Mouse (Mus musculus): ENCODE results near the gene Synj2.

The Synj2 gene

DNA sequence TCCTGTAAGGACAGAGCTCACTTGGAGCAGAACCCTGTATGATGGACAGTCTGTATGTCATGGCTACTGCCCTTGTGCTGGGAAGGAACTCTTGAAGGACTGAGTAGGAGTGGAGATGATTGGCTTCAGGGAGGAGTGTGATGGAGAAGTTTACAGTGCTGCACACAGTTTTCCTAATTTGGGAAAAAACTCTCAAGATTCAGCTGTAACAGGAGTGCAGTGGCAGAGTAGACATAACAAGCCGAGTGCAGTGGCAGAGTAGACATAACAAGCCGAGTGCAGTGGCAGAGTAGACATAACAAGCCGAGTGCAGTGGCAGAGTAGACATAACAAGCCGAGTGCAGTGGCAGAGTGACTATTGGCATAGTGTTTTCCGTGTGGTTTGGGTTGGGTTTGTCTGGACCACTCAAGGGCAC is 80.3 kb downstream of the Synj2 start:
- in situ Hi-C loops (cut with MboI, MseI) = loop anchor here in 1 of 2 experiments (5.0 kb wide), 1 partner anchor 224 kb away; no protein-coding TSS in a partner anchor

DNA sequence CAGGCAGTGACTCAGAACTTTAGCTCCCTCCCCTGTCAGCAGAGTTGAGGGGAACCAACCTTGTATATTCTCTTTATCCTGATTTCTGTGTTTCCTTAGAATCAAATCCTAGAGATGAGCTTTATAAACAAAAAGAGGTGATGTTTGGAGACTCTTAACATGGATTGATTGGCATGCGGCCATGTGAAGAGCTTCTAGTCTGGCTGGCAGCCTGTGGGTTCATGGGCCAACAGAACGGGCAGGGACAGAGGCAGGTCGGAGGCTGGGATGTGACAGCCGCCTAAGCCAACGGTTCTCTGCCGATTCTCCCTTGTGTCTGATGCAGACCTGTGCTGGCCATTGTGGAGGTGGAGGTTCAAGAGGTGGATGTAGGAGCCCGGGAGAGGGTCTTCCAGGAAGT is 84.8 kb downstream of the Synj2 start:
- in situ Hi-C loops (cut with MboI, MseI) = no loop called here

DNA sequence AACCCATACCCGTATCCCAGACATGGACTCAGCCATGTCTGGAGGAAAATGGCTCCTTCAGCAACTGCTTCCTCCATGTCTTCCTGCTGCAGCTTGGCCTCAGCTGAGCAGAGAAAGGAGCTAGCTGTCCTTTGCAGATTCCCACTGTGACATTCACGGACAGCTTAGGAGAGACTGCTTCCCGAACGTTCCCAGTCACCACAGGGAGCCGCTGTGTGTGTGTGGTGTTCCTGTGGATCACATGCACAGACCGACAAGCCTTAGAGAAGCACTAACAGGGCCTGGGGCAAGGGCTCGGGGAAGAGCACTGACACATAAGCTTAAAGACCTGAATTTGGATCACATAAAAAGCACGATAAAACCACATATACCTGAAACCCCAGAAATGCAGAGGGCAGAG is 94.6 kb downstream of the Synj2 start:
- in situ Hi-C loops (cut with MboI, MseI) = no loop called here

DNA sequence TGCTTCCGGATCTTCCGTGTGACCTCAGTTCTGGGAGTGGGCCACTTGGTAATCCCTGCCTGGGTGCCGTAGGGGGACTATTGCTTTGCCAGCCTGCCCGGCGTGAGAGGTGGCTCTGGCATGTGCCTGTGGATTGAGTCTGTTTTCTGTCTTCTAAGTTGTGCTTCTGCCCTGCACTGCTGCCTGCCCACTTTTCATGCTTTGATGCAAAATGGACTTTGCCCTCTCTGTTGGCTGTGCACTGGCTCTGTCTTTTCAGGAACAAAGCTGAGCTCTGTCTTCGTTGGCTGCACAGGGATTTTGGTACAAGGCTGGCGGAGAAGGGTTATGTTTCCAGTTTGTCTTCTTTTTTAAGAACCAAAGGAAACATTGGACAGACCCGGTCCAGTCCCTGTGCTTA is 95.4 kb downstream of the Synj2 start:
- in situ Hi-C loops (cut with MboI, MseI) = no loop called here

DNA sequence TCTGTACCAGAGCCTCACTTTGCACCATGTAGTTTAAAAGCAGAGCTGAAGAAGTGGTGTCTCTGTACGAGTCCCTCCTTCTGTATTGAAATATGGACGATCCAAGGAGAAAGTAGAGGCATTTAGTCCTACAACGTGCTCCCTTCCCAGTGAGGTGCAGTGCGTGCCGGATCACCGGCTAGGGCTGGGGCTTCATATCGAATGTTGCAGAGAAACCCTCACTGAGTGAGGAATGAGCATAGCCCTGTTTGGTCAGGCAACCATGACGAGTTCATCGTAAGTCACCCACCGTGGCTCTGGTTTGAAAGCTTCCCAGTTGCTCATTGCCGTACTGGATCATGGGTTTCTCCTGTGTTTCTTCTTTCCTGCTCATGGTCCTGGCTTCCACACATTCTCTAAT is 95.8 kb downstream of the Synj2 start:
- in situ Hi-C loops (cut with MboI, MseI) = no loop called here

DNA sequence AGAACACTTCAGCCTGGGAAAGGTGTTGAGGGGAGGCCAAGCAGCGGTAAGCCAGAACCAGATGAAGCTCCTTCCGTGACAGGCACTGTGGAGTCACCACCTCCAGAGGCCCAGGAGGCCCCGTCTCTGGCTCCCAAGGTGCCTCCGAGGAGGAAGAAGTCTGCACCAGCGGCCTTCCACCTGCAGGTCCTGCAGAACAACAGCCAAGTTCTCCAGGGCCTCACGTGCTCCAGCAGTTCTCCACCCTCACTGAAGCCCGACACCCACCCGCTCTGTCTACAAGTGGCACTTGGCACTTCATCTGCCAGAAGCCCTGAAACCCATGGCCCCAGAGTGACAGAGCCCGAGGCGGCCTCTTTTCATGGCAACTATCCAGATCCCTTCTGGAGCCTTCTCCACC is 96.4 kb downstream of the Synj2 start:
- in situ Hi-C loops (cut with MboI, MseI) = no loop called here

DNA sequence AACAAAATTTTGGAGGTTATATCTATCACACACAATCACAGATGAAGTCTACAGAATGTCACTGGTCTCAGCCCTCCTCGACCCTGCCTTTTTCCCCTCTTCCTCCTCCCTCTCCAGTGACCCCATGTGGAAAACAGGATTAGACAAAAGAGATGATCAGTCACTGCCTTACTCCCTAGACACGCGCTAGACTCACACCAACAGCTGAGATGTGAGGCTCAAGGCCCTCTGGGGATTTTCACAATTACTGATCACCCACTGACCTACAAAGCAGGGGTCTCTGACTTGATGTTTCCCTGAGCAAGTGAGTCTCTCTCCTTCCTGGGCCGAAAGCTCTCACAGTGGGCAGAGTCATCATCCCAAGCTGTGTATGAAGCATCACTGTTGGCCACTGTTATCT is 111.7 kb downstream of the Synj2 start:
- in situ Hi-C loops (cut with MboI, MseI) = no loop called here

DNA sequence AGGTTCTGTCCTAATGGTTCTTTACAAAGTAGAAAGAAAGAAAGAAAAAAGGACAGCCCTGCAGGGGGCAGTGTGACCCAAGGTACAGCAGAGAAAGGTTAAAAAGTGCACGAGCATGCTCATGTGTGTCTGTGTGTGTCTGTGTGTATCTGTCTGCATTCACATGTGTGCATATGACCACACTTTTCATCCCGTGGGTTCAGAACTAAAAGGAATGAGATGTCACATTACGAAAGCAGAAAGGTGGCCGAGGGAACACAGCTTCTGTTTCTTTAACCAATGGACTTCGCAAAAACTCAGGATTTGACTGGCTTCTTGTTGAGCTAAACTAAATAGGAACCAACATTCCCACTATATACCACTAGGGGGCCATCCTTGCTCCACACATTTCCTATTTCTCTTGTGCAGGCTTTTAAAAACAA is 113.9 kb downstream of the Synj2 start:
- in situ Hi-C loops (cut with MboI, MseI) = no loop called here

DNA sequence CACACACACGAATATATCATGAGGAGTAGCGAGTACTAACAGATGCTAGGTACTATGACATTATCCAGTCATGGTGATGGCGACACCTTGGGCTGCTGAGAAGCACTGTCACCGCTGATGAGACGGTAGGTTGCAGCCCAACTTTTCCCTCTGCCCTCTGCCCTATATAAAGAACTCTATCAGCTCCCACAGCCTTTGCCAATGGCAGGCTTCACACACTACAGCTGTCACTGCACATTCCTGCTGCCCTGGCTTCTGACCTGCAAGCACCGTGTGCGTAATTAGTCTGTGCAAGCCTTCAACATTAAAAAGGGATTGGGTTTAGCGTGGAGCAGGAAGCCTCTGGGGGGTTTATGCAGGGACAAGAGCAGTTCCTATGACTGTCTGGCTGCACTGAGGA is 121.7 kb downstream of the Synj2 start:
- in situ Hi-C loops (cut with MboI, MseI) = no loop called here

DNA sequence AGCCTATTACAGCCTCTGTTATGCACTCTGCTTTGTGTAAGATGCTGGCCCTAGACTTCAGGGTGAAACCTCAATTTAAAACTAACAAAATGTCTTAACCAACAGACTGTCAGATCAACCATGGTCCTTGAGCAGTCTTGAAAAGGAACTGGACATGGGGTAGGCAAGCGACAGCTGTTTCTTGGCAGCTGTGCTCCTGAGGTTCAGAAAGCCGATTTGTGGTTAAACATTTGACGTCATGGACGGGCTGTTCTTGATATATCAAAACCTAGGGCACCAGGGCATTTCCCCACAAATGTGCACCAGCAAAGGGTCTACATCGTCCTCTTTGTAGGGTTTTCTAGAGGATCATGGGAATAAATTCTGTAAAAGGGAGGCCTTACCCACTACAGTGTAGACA is 122.5 kb downstream of the Synj2 start:
- in situ Hi-C loops (cut with MboI, MseI) = no loop called here

DNA sequence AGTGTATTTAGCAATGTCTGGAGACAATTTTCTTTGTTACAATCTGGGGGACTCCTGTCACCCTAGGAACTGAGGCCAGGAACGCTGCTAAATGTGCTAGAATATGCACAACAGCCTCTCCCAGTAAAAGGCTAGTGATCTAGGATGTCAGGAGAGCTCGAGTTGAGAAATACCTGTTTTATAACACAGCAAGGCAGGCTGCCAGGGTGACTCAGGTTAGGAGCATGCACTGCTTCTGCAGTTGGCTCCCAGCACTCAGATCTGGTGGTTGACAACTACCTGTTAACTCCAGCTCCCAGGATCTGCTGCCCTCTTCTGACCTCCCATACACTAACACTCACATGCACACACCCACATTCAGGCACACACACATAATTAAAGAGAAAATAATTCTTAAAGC is 124.9 kb downstream of the Synj2 start:
- in situ Hi-C loops (cut with MboI, MseI) = no loop called here

DNA sequence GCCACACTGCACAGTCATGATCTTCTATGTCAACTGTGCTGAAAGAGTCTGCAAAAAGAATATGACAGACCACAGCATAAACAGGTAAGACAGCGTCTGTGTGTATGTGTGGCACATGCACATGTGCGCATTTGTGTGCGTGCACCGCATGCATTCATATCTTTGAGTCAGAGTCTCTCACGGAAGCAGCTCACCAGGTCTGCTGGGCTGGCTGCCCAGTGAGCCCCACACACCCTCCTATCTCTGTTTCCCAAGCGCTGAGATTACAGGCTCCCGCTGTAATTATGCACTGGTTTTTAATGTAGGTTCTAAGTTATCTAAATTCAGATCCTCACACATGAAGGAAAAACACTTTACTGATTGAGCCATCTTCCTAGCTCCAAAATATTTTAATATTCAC is 126.5 kb downstream of the Synj2 start:
- in situ Hi-C loops (cut with MboI, MseI) = no loop called here

DNA sequence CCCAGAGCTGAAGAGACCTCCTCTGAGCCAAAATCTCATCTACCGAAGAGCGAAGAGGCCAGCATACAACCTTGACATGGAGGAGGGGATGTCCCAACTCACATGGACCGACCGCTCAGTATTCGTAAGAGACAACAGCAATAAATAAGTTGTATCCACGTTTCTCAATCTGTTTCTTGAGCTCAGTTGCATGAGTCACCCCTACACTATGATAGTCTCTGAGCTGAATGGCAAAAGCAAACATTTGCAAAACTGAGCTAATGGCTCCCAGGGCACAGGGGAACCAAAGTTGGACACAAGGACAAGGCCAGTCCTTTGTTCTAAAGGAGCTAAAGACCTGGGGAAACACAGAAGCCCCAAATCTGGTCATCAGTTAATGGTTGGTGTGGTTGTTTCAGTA is 128.8 kb downstream of the Synj2 start:
- in situ Hi-C loops (cut with MboI, MseI) = no loop called here

DNA sequence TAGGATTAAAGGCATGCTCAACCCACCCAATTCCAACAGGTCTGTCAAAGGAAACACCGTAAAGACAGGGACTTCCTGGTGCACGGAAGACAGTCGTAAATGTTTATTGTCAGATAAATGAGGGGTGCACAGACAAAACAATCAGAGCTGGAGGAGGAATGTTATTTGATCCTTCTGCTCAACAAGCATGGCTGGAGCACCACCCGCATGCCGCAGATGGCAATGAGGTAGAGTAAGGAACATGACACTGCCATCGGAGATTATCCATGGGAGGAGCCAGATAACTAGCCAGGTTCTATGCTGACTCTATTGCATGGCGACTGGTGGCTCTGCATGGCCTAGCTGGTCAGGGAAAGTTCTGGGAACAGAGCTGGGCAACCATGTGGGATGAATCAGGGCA is 132.3 kb downstream of the Synj2 start:
- in situ Hi-C loops (cut with MboI, MseI) = no loop called here

DNA sequence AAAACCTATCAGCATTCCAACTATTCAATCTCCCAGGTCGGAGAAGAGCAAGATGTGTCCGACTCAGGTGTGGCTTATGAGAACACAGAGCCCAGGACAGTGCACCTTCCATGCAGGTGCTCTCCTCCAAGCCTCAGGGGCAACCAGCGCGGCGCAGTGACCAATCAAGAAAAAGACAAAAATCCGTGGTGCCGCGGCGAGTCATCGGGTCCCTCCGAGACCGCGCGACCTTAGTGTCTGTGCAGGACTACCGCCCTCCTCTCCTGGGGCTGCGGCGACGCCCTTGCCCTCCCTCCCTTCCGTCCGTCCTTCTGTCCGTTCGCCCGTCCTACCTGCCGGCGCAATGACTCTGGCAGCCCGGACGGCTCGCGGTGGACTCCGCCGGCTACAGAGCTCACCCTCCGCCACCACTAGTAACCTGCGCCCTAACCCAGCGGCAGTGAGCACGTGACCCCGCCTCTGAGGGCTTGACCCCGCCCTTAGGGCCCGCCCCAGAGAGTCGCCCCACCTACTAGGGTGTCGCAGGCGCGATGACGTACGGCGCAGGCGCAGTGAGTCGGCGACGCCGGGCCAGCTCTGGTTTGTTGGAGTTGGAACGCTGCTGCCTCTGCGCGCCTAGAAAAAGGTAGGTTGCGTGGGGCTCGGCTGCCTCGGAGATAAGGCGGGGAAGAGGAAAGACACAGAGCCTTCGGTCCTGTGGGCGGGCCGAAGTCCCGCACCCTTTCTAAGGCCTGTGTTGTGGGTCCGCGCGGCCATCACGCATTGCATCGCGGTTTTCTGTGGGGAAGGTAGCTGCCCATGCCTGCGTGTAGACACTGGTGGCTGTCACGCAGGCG is 138.4 kb downstream of the Synj2 start, which contains the start of the genes Serac1 and Gtf2h5:
Gene Serac1, minus strand, starts transcription at position 455 of the 836 bp plus-strand sequence.
Gene Gtf2h5, plus strand, starts transcription at position 500 of the 836 bp plus-strand sequence.
- in situ Hi-C loops (cut with MboI, MseI) = no loop called here

DNA sequence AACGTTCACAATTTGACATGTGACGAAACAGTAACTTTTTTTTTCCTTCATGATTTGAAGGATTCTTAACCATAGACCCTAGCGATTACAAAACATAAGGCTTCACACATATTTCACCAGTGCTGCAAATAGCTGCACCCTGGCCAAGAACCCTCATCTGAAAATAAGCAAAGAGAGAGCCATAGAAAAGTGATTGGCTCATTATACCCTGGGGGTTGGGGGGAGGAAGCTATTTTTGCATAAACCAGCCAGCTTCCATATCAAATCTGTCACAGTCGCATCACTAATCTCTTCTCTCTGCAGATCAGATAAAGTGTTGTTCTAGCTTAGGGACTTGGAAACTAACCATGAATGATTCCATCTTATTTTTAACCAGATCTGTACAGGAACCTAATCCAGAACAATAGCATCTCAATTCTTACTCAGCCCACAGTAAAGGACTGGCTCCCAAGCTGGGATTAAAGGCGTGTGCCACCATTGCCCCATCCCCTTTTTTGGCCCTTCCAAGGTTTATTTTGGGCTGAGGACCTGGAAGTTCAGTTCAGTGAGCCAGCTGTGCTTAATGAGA is 142.3 kb downstream of the Synj2 start:
- in situ Hi-C loops (cut with MboI, MseI) = no loop called here

DNA sequence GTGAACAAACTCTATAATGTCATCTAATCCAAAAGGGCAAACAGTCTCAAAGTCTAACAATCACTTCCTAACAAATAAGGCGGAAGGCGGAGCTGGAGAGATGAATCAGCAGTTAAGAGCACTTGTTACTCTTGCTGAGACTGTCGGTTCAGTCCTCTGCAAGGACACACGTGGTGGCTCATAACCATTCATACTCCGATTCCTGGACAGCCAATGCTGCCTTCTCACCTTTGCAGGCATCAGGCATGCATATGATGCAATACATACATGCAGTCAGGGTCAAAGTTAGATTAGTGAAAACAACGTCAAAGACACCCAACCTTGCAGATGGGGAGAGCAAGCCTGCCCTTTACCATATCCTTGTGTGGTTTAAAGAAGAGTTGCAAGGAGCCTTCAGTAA is 150.5 kb downstream of the Synj2 start:
- in situ Hi-C loops (cut with MboI, MseI) = loop anchor here in 1 of 2 experiments (10.0 kb wide), 1 partner anchor 283 kb away; no protein-coding TSS in a partner anchor
